Mouse (Mus musculus) intestine, postnatal 0 days (tissue): ENCODE data around the gene Cdx2. TPM values are rescaled to one million over a fixed set of nuclear protein-coding genes. Genes with fewer than 3 reads are reported as not detected.

Experiments used
- ATAC-seq: fragments of 200-750 bp; cut with Nextera tagmentation; 2 replicates; pipeline ENCODE4 v1.8.0; 2017; ENCODE audit warnings: mild to moderate bottlenecking, moderate TSS enrichment, moderate library complexity
- H3K27ac ChIP-seq: fragments of 300-500 bp; sonication (generic); 2 replicates; pipeline ENCODE4 v1.5.1; 2014; ENCODE audit warnings: mild to moderate bottlenecking, low read depth, low read length, moderate library complexity
- H3K27me3 ChIP-seq: fragments of 300-500 bp; sonication (generic); replicated peaks from 2 replicates; pipeline ENCODE4 v1.6.1; 2014; ENCODE audit warnings: low read length, mixed read lengths; ENCODE audit not compliant: control insufficient read depth, insufficient read depth
- H3K36me3 ChIP-seq: fragments of 300-500 bp; sonication (generic); 2 replicates; pipeline ENCODE4 v1.6.1; 2014; ENCODE audit warnings: mild to moderate bottlenecking, moderate library complexity; ENCODE audit not compliant: control insufficient read depth, insufficient read depth
- H3K4me1 ChIP-seq: fragments of 300-500 bp; sonication (generic); replicated peaks from 2 replicates; pipeline ENCODE4 v1.6.1; 2014; ENCODE audit warnings: antibody characterized with exemption, low read length, mixed read lengths; ENCODE audit not compliant: control insufficient read depth, insufficient read depth
- H3K4me2 ChIP-seq: fragments of 300-500 bp; sonication (generic); replicated peaks from 2 replicates; pipeline ENCODE4 v1.6.1; 2014; ENCODE audit warnings: low read depth, mild to moderate bottlenecking, moderate library complexity
- H3K4me3 ChIP-seq: fragments of 300-500 bp; sonication (generic); 2 replicates; pipeline ENCODE4 v1.5.1; 2014; ENCODE audit warnings: low read depth, low read length
- H3K9ac ChIP-seq: fragments of 300-500 bp; sonication (generic); 2 replicates; pipeline ENCODE4 v1.6.1; 2014; ENCODE audit warnings: mild to moderate bottlenecking, low read depth, low read length
- H3K9me3 ChIP-seq: fragments of 300-500 bp; sonication (generic); 2 replicates; pipeline ENCODE4 v1.6.1; 2016; ENCODE audit warnings: mixed run types; ENCODE audit not compliant: control insufficient read depth
- CTCF ChIP-seq: sonication (generic); IDR thresholded peaks from 2 replicates; pipeline ENCODE4 v1.5.1; 2016; ENCODE audit warnings: low read depth, mild to moderate bottlenecking, control low read depth, antibody characterized with exemption, moderate library complexity
- WGBS: fragments of 180-500 bp; shearing (Covaris S2); extraction: QIAGEN DNeasy Blood & Tissue Kit; methylation state at CpG from one replicate; pipeline ENCODE4 v1.1.7; 2014; 5-methylcytosine and 5-hydroxymethylcytosine counted together
- microRNA-seq: library from miRNA; unstranded; fragments of <30 nt; microRNA quantifications from one replicate; pipeline ENCODE4, GENCODE M21; 2016
- polyA plus RNA-seq: library from polyadenylated mRNA; unstranded; fragments of >200 nt; fragmentation: Nextera tagmentation; extraction: Ambion mirVana; gene quantifications from 2 replicates; pipeline ENCODE4 v1.2.1, GENCODE M21; 2015

The Cdx2 gene
- polyA plus RNA-seq, 1 experiment from 2014 or later: 35.0 TPM

DNA sequence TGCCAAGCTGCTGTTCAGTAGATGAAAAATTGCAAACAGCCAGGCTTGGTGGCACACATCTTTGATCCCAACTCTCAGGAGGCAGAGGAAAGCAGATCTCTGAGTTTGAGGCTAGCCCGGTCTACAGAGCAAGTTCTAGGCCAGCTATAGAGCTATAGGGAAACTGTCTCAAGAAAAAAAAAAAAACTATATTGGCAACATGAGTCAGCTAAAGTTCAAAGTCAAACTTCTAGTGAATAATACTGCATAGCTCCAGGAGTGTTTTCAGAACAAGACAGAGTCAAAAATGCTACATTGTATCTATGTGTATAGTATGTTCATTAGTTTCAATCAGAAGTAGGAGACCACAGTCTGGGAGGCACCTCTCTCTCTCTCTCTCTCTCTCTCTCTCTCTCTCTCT lies 46.9 kb downstream of the Cdx2 start:
- no peak overlapping the region for H3K9ac ChIP-seq
- TF ChIP-seq CTCF: no peak
- peak; percentile 70 for ATAC-seq
- H3K9me3 ChIP-seq: no peaks in the 10 kb centered on the region
- WGBS: 66% methylated on average over 1 of the region's 1 CpGs
- 0 out of 2 replicates have a peak overlapping the region, but pooled peaks have one; percentile 15 for H3K27ac ChIP-seq
- no peaks in the 10 kb centered on the region for H3K27me3 ChIP-seq
- H3K36me3 ChIP-seq: no peaks in the 10 kb centered on the region
- H3K4me2 ChIP-seq: no peak overlapping the region
- H3K4me3 ChIP-seq: no peak overlapping the region
- H3K4me1 ChIP-seq: no peaks in the 10 kb centered on the region

Small RNA genes within 50 kb of the gene (microRNA-seq; reads per million reads assigned to microRNA genes)
- not detected for gene Mir7k

Other genes with a start within 250 kb of the Cdx2 start
- gene Lnx2, start 230.7 kb downstream of the Cdx2 start, polyA plus RNA-seq: 9.7 and 10.2 TPM in 2 replicates
- gene Polr1d, start 230.2 kb downstream of the Cdx2 start, polyA plus RNA-seq: 116 and 118 TPM in 2 replicates
- gene Gsx1, start 118.6 kb downstream of the Cdx2 start, polyA plus RNA-seq: not detected in 2 replicates
- gene Pdx1, start 37.3 kb downstream of the Cdx2 start, polyA plus RNA-seq: 6.7 and 9.2 TPM in 2 replicates
- gene Urad, start 15.2 kb upstream of the Cdx2 start, polyA plus RNA-seq: 0.95 and 1.1 TPM in 2 replicates
- 0.26 TPM in 2 replicates for gene Flt3, start 93.2 kb upstream of the Cdx2 start, polyA plus RNA-seq
- 40.3 and 46.4 TPM in 2 replicates for gene Pan3, start 122.9 kb upstream of the Cdx2 start, polyA plus RNA-seq